Mouse (Mus musculus) neural tube, embryonic 13.5 days (tissue): Measurements from ENCODE around the gene Pxylp1. TPM values are rescaled to one million over a fixed set of nuclear protein-coding genes. Genes with fewer than 3 reads are reported as not detected.

Experiments
- ATAC-seq: fragments of 200-750 bp; cut with Nextera tagmentation; 2 replicates; pipeline ENCODE4 v1.8.0; 2017; ENCODE audit warnings: low read depth, mild to moderate bottlenecking, moderate TSS enrichment, moderate library complexity
- H3K27ac ChIP-seq: fragments of 300-500 bp; sonication (generic); replicated peaks from 2 replicates; pipeline ENCODE4 v1.5.1; 2015; ENCODE audit warnings: moderate library complexity, mild to moderate bottlenecking, inconsistent platforms
- H3K27me3 ChIP-seq: fragments of 300-500 bp; sonication (generic); 2 replicates; pipeline ENCODE4 v1.6.1; 2015; ENCODE audit warnings: mild to moderate bottlenecking, inconsistent platforms
- H3K36me3 ChIP-seq: fragments of 300-500 bp; sonication (generic); 2 replicates; pipeline ENCODE4 v1.6.1; 2015; ENCODE audit warnings: mild to moderate bottlenecking, inconsistent platforms
- H3K4me1 ChIP-seq: fragments of 300-500 bp; sonication (generic); replicated peaks from 2 replicates; pipeline ENCODE4 v1.6.1; 2015; ENCODE audit warnings: inconsistent platforms
- H3K4me2 ChIP-seq: fragments of 300-500 bp; sonication (generic); 2 replicates; pipeline ENCODE4 v1.6.1; 2015; ENCODE audit warnings: inconsistent platforms, mild to moderate bottlenecking, moderate library complexity
- H3K4me3 ChIP-seq: fragments of 300-500 bp; sonication (generic); 2 replicates; pipeline ENCODE4 v1.5.1; 2015; ENCODE audit warnings: mild to moderate bottlenecking, inconsistent platforms
- H3K9ac ChIP-seq: fragments of 300-500 bp; sonication (generic); 2 replicates; pipeline ENCODE4 v1.6.1; 2015; ENCODE audit warnings: moderate library complexity, mild to moderate bottlenecking, inconsistent platforms
- H3K9me3 ChIP-seq: fragments of 300-500 bp; sonication (generic); 2 replicates; pipeline ENCODE4 v1.6.1; 2016; ENCODE audit warnings: inconsistent platforms
- WGBS: fragments of 180-500 bp; shearing (Covaris S2); methylation state at CpG from one replicate; pipeline ENCODE4 v1.1.7; 2015; 5-methylcytosine and 5-hydroxymethylcytosine counted together
- polyA plus RNA-seq: library from polyadenylated mRNA; unstranded; fragments of >200 nt; fragmentation: Nextera tagmentation; extraction: Ambion mirVana; gene quantifications from 2 replicates; pipeline ENCODE4 v1.2.1, GENCODE M21; 2015

The Pxylp1 gene
- polyA plus RNA-seq, 1 experiment from 2014 or later = 33.4 TPM

GRCm38 (mm10) chr9:96869542-96869941 is 22.9 kb downstream of the Pxylp1 start:
- 94% methylated on average over 5 of the region's 5 CpGs for WGBS
- no peak for ATAC-seq
- Histone ChIP-seq H3K27me3 (no peaks in the 10 kb centered on the region), H3K27ac (no peak overlapping the region), H3K4me2 (no peak overlapping the region), H3K9ac (no peak overlapping the region), H3K4me1 (peaks cover 15% of the 10 kb centered on the region; the same call in 1 of the 2 replicates), H3K9me3 (no peaks in the 10 kb centered on the region), H3K4me3 (no peak overlapping the region), H3K36me3 (no peaks in the 10 kb centered on the region)

GRCm38 (mm10) chr9:96868546-96868945 is 23.9 kb downstream of the Pxylp1 start:
- Histone ChIP-seq H3K27me3 (no peaks in the 10 kb centered on the region), H3K4me2 (no peak overlapping the region), H3K36me3 (no peaks in the 10 kb centered on the region), H3K4me3 (no peak overlapping the region), H3K9me3 (no peaks in the 10 kb centered on the region), H3K9ac (no peak overlapping the region), H3K4me1 (peaks cover 15% of the 10 kb centered on the region; the same call in 1 of the 2 replicates), H3K27ac (no peak overlapping the region)
- no peak for ATAC-seq
- WGBS = 85% methylated on average over 6 of the region's 6 CpGs

- H3K4me3 ChIP-seq = no peak overlapping the region
- H3K9ac ChIP-seq = no peak overlapping the region
- H3K4me2 ChIP-seq = no peak overlapping the region
- no peak for ATAC-seq
- no peaks in the 10 kb centered on the region for H3K9me3 ChIP-seq
- 48% methylated on average over 7 of the region's 7 CpGs for WGBS
- H3K27ac ChIP-seq = no peak overlapping the region
- H3K36me3 ChIP-seq = no peaks in the 10 kb centered on the region
- H3K27me3 ChIP-seq = no peaks in the 10 kb centered on the region
- peaks cover 17% of the 10 kb centered on the region; the same call in 1 of the 2 replicates for H3K4me1 ChIP-seq
Observed at GRCm38 (mm10) chr9:96867165-96867564, 25.3 kb downstream of the Pxylp1 start.

GRCm38 (mm10) chr9:96866196-96866595 is 26.3 kb downstream of the Pxylp1 start:
- no peak overlapping the region for H3K9ac ChIP-seq
- H3K4me2 ChIP-seq = no peak overlapping the region
- H3K36me3 ChIP-seq = no peaks in the 10 kb centered on the region
- ATAC-seq = no peak
- peaks cover 23% of the 10 kb centered on the region for H3K4me1 ChIP-seq
- 98% methylated on average over 5 of the region's 5 CpGs for WGBS
- H3K9me3 ChIP-seq = no peaks in the 10 kb centered on the region
- H3K4me3 ChIP-seq = no peak overlapping the region
- H3K27me3 ChIP-seq = no peaks in the 10 kb centered on the region
- H3K27ac ChIP-seq = no peak overlapping the region

GRCm38 (mm10) chr9:96865473-96866050 is 26.9 kb downstream of the Pxylp1 start:
- H3K9me3 ChIP-seq = no peaks in the 10 kb centered on the region
- H3K36me3 ChIP-seq = no peaks in the 10 kb centered on the region
- no peak; the same call in 1 of the 2 replicates for ATAC-seq
- H3K9ac ChIP-seq = no peak overlapping the region
- WGBS = 73% methylated on average over 16 of the region's 16 CpGs
- H3K4me2 ChIP-seq = no peak overlapping the region
- no peaks in the 10 kb centered on the region for H3K27me3 ChIP-seq
- H3K4me3 ChIP-seq = no peak overlapping the region
- H3K4me1 ChIP-seq = peaks cover 25% of the 10 kb centered on the region
- H3K27ac ChIP-seq = no peak overlapping the region

- WGBS = 78% methylated on average over 3 of the region's 3 CpGs
- H3K9ac ChIP-seq = no peak overlapping the region
- H3K27me3 ChIP-seq = no peaks in the 10 kb centered on the region
- peaks cover 25% of the 10 kb centered on the region for H3K4me1 ChIP-seq
- no peaks in the 10 kb centered on the region for H3K9me3 ChIP-seq
- H3K27ac ChIP-seq = no peak overlapping the region
- no peaks in the 10 kb centered on the region for H3K36me3 ChIP-seq
- no peak for ATAC-seq
- no peak overlapping the region for H3K4me3 ChIP-seq
- H3K4me2 ChIP-seq = no peak overlapping the region
Observed at GRCm38 (mm10) chr9:96863539-96863938, 28.9 kb downstream of the Pxylp1 start.

GRCm38 (mm10) chr9:96862836-96863235 is 29.6 kb downstream of the Pxylp1 start:
- ATAC-seq = no peak
- no peak overlapping the region for H3K4me3 ChIP-seq
- H3K9ac ChIP-seq = no peak overlapping the region
- no peak overlapping the region for H3K4me2 ChIP-seq
- peaks cover 24% of the 10 kb centered on the region for H3K4me1 ChIP-seq
- WGBS = 81% methylated on average over 4 of the region's 4 CpGs
- H3K9me3 ChIP-seq = no peaks in the 10 kb centered on the region
- no peaks in the 10 kb centered on the region for H3K36me3 ChIP-seq
- H3K27me3 ChIP-seq = no peaks in the 10 kb centered on the region
- no peak overlapping the region for H3K27ac ChIP-seq

- peaks cover 16% of the 10 kb centered on the region for H3K4me1 ChIP-seq
- H3K27ac ChIP-seq = no peak overlapping the region; the same call in 1 of the 2 replicates
- no peaks in the 10 kb centered on the region for H3K36me3 ChIP-seq
- 88% methylated on average over 10 of the region's 10 CpGs for WGBS
- no peak overlapping the region for H3K4me3 ChIP-seq
- no peaks in the 10 kb centered on the region for H3K9me3 ChIP-seq
- H3K27me3 ChIP-seq = no peaks in the 10 kb centered on the region
- no peak overlapping the region for H3K9ac ChIP-seq
- ATAC-seq = no peak
- no peak overlapping the region for H3K4me2 ChIP-seq
Observed at GRCm38 (mm10) chr9:96861092-96861487, 31.4 kb downstream of the Pxylp1 start.

- H3K9me3 ChIP-seq = no peaks in the 10 kb centered on the region
- no peak overlapping the region for H3K4me3 ChIP-seq
- no peaks in the 10 kb centered on the region for H3K27me3 ChIP-seq
- no peak overlapping the region for H3K4me2 ChIP-seq
- peaks cover 16% of the 10 kb centered on the region for H3K4me1 ChIP-seq
- 94% methylated on average over 5 of the region's 5 CpGs for WGBS
- H3K9ac ChIP-seq = no peak overlapping the region
- no peak overlapping the region for H3K27ac ChIP-seq
- H3K36me3 ChIP-seq = no peaks in the 10 kb centered on the region
- ATAC-seq = no peak
Observed at GRCm38 (mm10) chr9:96860380-96861091, 31.9 kb downstream of the Pxylp1 start.

- WGBS = 52% methylated on average over 2 of the region's 2 CpGs
Observed at GRCm38 (mm10) chr9:96859027-96859426, 33.4 kb downstream of the Pxylp1 start.

GRCm38 (mm10) chr9:96857838-96858237 is 34.6 kb downstream of the Pxylp1 start:
- H3K27ac ChIP-seq = no peak overlapping the region
- no peaks in the 10 kb centered on the region for H3K27me3 ChIP-seq
- no peak overlapping the region for H3K4me2 ChIP-seq
- H3K36me3 ChIP-seq = no peaks in the 10 kb centered on the region
- no peak overlapping the region for H3K9ac ChIP-seq
- H3K4me3 ChIP-seq = no peak overlapping the region
- H3K9me3 ChIP-seq = no peaks in the 10 kb centered on the region
- no peak for ATAC-seq
- WGBS = 97% methylated on average over 4 of the region's 4 CpGs
- peaks cover 15% of the 10 kb centered on the region for H3K4me1 ChIP-seq

More at GRCm38 (mm10) chr9:96859027-96859426, 33.4 kb downstream of the Pxylp1 start:
- ATAC-seq = no peak
- H3K36me3 ChIP-seq = no peaks in the 10 kb centered on the region
- no peaks in the 10 kb centered on the region for H3K9me3 ChIP-seq
- H3K9ac ChIP-seq = no peak overlapping the region
- no peaks in the 10 kb centered on the region for H3K27me3 ChIP-seq
- H3K4me2 ChIP-seq = no peak overlapping the region
- H3K4me1 ChIP-seq = peaks cover 9% of the 10 kb centered on the region
- H3K4me3 ChIP-seq = no peak overlapping the region
- no peak overlapping the region for H3K27ac ChIP-seq

GRCm38 (mm10) chr9:96853300-96854186 is 38.9 kb downstream of the Pxylp1 start:
- H3K4me1 ChIP-seq = peaks cover 25% of the 10 kb centered on the region
- no peak overlapping the region for H3K4me2 ChIP-seq
- H3K36me3 ChIP-seq = no peaks in the 10 kb centered on the region
- no peak overlapping the region for H3K9ac ChIP-seq
- H3K27ac ChIP-seq = 0 out of 2 replicates have a peak overlapping the region, but pooled peaks have one; percentile 23
- 59% methylated on average over 16 of the region's 16 CpGs for WGBS
- no peak overlapping the region for H3K4me3 ChIP-seq
- no peak for ATAC-seq
- no peaks in the 10 kb centered on the region for H3K27me3 ChIP-seq
- H3K9me3 ChIP-seq = no peaks in the 10 kb centered on the region
